Mouse (Mus musculus): Measurements from ENCODE around the gene Mfsd5. TPM values are rescaled to one million over a fixed set of nuclear protein-coding genes. Genes with fewer than 3 reads are reported as not detected.

Mfsd5 gene
- polyA plus RNA-seq, 1 experiment: 46.2 TPM

GRCm38 (mm10) chr15:102279783-102280520, 698 bp downstream of the Mfsd5 start:
- no peak for DNase-seq (ENCODE audit: extremely low spot score in 1 of 2, low spot score in 1 of 2)

DNA sequence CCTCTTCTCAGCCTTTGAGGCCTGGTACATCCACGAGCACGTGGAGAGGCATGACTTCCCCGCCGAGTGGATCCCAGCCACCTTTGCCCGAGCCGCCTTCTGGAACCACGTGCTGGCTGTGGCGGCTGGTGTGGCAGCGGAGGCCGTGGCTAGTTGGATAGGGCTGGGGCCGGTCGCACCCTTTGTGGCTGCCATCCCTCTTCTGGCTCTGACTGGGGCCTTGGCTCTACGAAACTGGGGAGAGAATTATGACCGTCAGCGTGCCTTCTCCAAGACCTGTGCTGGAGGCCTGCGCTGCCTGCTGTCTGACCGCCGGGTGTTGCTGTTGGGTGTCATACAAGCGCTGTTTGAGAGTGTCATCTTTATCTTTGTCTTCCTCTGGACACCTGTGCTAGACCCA, 1.4 kb downstream of the Mfsd5 start:
- DNase-seq (ENCODE audit: extremely low spot score in 1 of 2, low spot score in 1 of 2): no peak

DNA sequence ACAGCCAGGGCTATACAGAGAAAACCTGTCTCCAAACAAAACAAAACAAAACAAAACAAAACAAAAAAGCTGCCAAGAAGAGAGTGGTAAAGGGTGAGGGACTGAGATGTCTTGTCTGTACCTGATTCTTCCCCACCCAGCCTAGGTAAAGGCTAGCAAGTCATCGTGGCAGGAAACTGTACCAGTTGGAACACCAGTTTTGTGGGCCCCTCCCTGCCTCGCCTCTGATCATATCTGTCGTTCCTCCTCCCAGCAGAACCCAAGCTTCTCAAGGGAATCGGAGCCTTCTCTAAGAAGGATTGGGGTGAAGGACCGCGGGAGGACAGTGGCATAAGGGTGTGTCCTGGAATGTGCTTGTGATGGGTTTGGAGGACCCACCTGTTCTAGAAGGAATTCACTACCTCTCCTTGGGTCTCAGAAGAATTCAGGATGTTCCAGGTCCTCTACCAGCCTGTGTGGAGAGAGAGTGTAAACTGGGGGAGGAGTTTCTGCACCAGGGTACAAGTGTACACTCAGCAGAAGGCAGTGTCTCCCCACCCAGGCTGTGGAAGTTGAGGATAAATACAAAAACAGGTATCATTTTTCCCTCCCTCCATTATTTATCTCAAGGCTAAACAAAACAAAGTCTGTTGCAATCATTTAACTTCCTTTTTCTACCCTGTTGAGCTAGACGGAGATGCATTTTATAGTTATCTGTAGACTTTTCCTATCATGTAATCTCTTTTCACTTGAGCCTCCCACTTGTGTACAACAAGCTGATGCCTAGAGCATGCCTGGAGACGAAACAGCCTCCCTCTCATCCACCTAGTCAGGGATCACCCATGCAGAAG, 3.4 kb downstream of the Mfsd5 start:
- DNase-seq (ENCODE audit: extremely low spot score in 1 of 2, low spot score in 1 of 2): no peak

GRCm38 (mm10) chr15:102283648-102284047, 4.4 kb downstream of the Mfsd5 start:
- no peak for DNase-seq (ENCODE audit: extremely low spot score in 1 of 2, low spot score in 1 of 2)

GRCm38 (mm10) chr15:102287395-102287794, 8.1 kb downstream of the Mfsd5 start:
- peak in 1 of 2 experiments; percentile 63 for DNase-seq (ENCODE audit: extremely low spot score in 1 of 2, low spot score in 1 of 2)

GRCm38 (mm10) chr15:102295633-102296367, 16.5 kb downstream of the Mfsd5 start, which contains the start of gene Espl1:
TSS of gene Espl1 (plus strand) at chr15:102296266.
- peak; percentile 90 to 96 for DNase-seq (ENCODE audit: extremely low spot score in 1 of 2, low spot score in 1 of 2)

DNA sequence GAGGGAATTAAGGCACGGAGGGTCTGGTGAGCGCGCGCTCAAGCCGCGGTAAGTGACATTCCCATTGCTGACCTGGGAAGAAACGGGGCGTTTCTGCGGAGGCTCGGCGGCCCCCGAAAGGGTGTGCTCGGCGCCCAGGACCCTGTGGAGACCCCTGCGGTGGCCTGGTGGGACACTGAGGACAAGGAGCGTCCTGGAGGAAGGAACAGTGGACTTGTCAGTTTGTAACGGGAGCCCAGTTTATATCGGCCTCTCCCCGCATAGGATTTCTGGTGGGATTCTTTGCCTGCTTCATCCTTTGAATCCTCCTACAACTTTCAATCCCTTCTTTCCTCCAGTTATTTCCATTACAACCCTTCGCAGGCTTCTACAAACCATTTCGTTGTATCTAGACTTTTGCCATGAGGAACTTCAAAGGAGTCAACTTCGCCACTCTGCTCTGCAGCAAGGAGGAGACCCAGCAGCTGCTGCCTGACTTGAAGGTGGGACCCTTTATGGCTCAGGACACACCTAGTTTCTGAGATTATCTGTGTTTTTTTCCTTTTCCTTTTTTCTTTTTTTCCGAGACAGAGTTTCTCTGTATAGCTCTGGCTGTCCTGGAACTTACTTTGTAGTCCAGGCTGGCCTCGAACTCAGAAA, 17.2 kb downstream of the Mfsd5 start:
- no peak for DNase-seq (ENCODE audit: extremely low spot score in 1 of 2, low spot score in 1 of 2)

GRCm38 (mm10) chr15:102302542-102302941, 23.3 kb downstream of the Mfsd5 start:
- DNase-seq (ENCODE audit: extremely low spot score in 1 of 2, low spot score in 1 of 2): no peak

GRCm38 (mm10) chr15:102308717-102309116, 29.5 kb downstream of the Mfsd5 start:
- no peak for DNase-seq (ENCODE audit: extremely low spot score in 1 of 2, low spot score in 1 of 2)

DNA sequence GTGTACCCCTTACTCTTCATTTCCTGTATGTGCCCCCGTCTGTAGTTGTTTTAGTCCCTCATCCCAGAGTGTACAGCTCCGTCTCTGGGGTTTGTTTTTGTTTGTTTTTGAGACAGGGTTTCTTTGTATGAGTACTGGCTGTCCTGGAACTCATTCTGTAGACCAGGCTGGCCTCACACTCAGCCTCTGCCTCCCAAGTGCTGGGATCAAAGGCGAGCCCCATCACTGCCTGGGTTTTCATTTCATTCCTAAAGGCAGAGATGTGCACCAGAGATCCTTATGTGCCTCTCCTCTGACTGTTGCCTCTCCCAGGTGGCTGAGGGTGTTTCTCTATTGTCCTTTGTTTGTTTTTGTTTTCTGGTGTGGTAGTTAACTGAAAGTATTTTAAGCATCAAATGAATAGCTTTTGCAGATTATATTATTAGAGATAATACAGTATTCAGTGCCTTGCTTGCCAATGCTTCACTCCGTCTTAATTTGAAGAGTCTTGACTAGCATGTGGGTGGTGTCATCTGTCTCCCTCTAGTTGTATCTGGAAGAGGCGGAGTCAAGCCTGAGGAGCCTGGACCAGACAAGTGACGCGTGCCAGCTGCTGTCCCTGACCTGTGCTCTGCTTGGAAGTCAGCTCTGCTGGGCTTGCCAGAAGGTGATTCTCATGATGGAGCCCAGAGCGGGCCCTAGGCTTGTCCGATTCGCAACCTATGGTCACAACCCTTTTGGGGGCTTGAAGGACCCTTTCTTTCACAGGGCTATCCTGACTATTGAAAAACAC, 31.0 kb downstream of the Mfsd5 start:
- DNase-seq (ENCODE audit: extremely low spot score in 1 of 2, low spot score in 1 of 2): no peak

DNA sequence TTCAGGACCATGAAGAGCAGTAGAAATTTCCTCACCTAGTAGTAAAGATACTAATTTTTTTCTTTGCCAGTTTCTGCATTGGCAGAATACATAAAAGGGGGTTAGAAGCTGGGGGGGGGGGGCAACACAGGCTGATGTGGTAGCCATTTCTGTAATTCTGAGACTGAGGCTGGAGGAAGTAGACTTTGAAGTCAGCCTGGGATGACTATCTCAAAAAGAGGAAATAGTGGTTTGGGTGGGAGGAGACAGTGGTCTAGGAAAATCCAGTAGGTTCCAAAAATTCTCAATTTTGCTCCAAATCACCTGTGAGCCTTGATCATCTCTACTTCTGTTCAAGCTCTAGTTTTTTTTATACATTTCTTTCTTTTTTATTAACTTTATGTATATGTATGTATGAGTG, 32.2 kb downstream of the Mfsd5 start:
- DNase-seq (ENCODE audit: extremely low spot score in 1 of 2, low spot score in 1 of 2): no peak

- peak in 1 of 2 experiments; percentile 16 for DNase-seq (ENCODE audit: extremely low spot score in 1 of 2, low spot score in 1 of 2)
Measured at GRCm38 (mm10) chr15:102315292-102315691, 36.0 kb downstream of the Mfsd5 start.

- peak in 1 of 2 experiments; percentile 84 for DNase-seq (ENCODE audit: extremely low spot score in 1 of 2, low spot score in 1 of 2)
Measured at GRCm38 (mm10) chr15:102316263-102316662, 37.0 kb downstream of the Mfsd5 start.

DNA sequence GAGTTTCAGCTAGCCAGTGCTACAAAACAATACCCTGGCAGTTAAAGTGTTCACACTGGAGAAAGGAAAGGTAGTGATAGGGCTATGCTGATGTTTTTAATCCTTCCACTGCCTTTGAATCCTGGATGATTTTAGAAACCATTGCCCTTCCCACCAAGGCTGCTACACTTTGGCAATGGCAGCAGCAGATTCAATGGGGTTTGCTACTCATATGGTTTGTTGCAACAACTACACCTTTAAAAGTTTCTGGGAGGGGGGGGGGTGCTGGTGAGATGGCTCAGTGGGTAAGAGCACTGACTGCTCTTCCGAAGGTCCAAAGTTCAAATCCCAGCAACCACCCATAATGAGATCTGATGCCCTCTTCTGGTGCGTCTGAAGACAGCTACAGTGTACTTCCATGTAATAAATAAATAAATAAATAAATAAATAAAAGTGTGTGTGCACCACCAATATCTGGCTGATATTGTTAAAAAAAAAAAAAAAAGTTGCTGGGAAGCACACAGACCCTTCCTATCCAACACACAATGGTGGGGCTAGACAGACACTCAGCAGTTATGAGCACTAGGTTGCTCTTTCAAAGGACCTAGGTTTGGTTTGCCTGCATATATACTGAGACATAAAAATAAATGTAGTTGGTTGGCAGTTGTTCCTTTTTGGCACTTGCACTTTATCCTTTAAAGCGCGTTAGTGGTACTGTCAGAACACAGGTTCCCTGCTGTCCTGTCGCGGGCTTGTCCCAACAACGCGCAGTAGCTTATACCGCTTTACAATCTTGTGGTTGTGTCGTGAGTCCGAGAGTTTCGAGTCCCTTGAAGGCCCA, 45.6 kb downstream of the Mfsd5 start:
- DNase-seq (ENCODE audit: extremely low spot score in 1 of 2, low spot score in 1 of 2): no peak

- DNase-seq (ENCODE audit: extremely low spot score in 1 of 2, low spot score in 1 of 2): peak; percentile 53 to 93
Measured at GRCm38 (mm10) chr15:102326022-102326576, 46.8 kb downstream of the Mfsd5 start, which contains the start of gene Pfdn5. TSS of gene Pfdn5 (plus strand) at chr15:102326116.

- DNase-seq (ENCODE audit: extremely low spot score in 1 of 2, low spot score in 1 of 2): no peak
Measured at GRCm38 (mm10) chr15:102326892-102327291, 47.6 kb downstream of the Mfsd5 start.
